Mouse (Mus musculus) C2C12 (cell line): ENCODE measurements around the gene Chl1. TPM values are rescaled to one million over a fixed set of nuclear protein-coding genes. Genes with fewer than 3 reads are reported as not detected.

Source experiments
- H3K27me3 ChIP-seq: one replicate; pipeline ENCODE4 v1.6.1; 2011; ENCODE audit not compliant: control insufficient read depth, insufficient read depth, insufficient read length
- H3K36me3 ChIP-seq: one replicate; pipeline ENCODE4 v1.6.1; 2011; ENCODE audit not compliant: control insufficient read depth, insufficient read depth
- H3K4me3 ChIP-seq: one replicate; pipeline ENCODE4 v1.5.1; 2011; ENCODE audit warnings: mild to moderate bottlenecking, control low read depth; ENCODE audit not compliant: poor library complexity, insufficient read depth, severe bottlenecking
- H3K79me2 ChIP-seq: one replicate; pipeline ENCODE4 v1.6.1; 2011; ENCODE audit not compliant: control insufficient read depth, insufficient read depth
- H3K79me3 ChIP-seq: one replicate; pipeline ENCODE4 v1.6.1; 2011; ENCODE audit warnings: low read depth, control low read depth
- H3ac ChIP-seq: one replicate; pipeline ENCODE3; 2011; ENCODE audit warnings: low read depth; ENCODE audit not compliant: control insufficient read depth, insufficient read length
- CEBPB ChIP-seq: IDR thresholded peaks from one replicate; pipeline ENCODE4 v1.6.1; 2011; ENCODE audit warnings: low read depth, mild to moderate bottlenecking, control low read depth, moderate library complexity
- CTCF ChIP-seq: IDR thresholded peaks from one replicate; pipeline ENCODE4 v1.5.1; 2011; ENCODE audit not compliant: control insufficient read depth, insufficient read depth, insufficient read length
- FOSL1 ChIP-seq: IDR thresholded peaks from one replicate; pipeline ENCODE4 v1.8.0; 2011; ENCODE audit warnings: mild to moderate bottlenecking, low read length; ENCODE audit not compliant: poor library complexity, insufficient read depth, severe bottlenecking
- MAX ChIP-seq: IDR thresholded peaks from one replicate; pipeline ENCODE4 v1.6.1; 2011; ENCODE audit warnings: mild to moderate bottlenecking, control low read depth
- MYOD1 ChIP-seq: IDR thresholded peaks from one replicate; pipeline ENCODE4 v1.6.1; 2011; ENCODE audit warnings: low read depth; ENCODE audit not compliant: control insufficient read depth, insufficient read length
- MYOG ChIP-seq: IDR thresholded peaks from one replicate; pipeline ENCODE4 v1.6.1; 2011; ENCODE audit not compliant: control insufficient read depth, insufficient read length; ENCODE audit errors: extremely low read depth
- USF1 ChIP-seq: IDR thresholded peaks from one replicate; pipeline ENCODE4 v1.6.1; 2011; ENCODE audit warnings: low read depth, mild to moderate bottlenecking, control low read depth, moderate library complexity
- polyA plus RNA-seq: library from polyadenylated mRNA; unstranded; fragments of >200 nt; fragmentation: generic; extraction: Trizol; gene quantifications from one replicate; pipeline ENCODE4 v1.2.1, GENCODE M21; 2012; ENCODE audit warnings: missing spikeins

Chl1 gene
- polyA plus RNA-seq, 1 experiment: not detected

DNA sequence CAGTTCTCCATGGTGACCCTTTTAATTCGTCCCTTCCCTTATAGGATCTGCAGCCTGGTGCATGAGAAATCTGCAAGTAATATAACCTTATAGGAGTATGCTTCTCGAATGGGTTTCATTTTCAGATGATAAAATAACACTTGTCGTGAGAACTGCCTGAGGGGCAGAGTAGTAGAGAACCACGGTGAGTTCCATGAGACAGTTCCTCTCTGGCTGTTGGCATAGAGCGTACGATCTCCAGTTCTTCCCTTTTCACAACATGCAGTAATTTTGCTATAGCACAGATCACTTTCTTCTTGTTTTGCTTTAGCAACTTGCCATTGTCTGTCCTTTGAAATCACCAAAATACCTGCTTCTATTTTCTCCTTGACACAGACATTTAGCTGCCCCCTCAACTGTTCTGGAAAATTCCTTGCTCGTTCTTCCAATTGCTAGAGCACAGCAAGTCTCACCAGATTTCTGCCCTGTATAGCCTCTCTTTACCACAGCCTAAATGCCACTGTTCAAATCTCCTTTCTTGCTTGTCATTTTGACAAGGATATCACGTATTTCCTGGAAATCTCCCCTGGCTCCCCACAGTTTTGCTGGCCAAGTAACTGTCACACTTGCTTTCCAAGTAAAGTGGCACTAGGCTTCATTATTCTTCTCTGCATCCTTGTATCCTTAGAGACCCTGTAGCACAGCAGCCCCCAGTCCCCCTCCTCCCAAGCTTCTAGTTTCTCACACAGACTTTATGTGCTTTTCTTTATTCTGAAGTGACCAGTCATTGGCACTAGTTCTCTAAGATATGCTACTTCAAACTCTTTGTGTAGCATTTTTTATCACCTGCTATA, 16.8 kb downstream of the Chl1 start:
- Histone ChIP-seq H3ac (no peak overlapping the region), H3K79me2 (no peaks in the 10 kb centered on the region), H3K36me3 (no peaks in the 10 kb centered on the region), H3K4me3 (no peak overlapping the region), H3K27me3 (no peaks in the 10 kb centered on the region), H3K79me3 (no peaks in the 10 kb centered on the region)
- TF ChIP-seq CTCF (no peak), FOSL1 (no peak), USF1 (no peak)

DNA sequence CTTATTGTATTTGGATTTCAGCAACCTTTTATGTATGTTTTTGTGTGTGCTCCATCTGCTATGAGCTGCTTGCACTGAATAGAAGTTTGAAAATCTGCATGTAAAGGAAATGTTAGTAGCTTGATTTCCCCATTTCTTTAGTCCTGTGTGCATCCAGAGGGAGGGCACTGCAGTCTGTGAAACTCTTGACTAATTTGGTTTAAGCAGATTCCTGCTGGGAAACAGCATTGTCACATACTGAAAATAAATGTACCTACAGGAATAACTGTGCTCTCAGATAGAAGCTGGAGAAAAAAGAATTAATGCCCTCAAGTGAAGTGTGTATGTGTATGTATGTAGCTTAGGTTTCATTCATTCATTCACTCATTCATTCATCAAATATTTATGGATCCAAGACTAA, 22.7 kb downstream of the Chl1 start:
- H3ac ChIP-seq: no peak overlapping the region
- H3K79me3 ChIP-seq: no peaks in the 10 kb centered on the region
- no peak overlapping the region for H3K4me3 ChIP-seq
- H3K36me3 ChIP-seq: no peaks in the 10 kb centered on the region
- H3K79me2 ChIP-seq: no peaks in the 10 kb centered on the region
- no peak for TF ChIP-seq MYOG
- TF ChIP-seq FOSL1: no peak
- TF ChIP-seq CEBPB: no peak
- TF ChIP-seq MAX: no peak
- no peak for TF ChIP-seq USF1
- TF ChIP-seq CTCF: no peak
- no peak for TF ChIP-seq MYOD1
- H3K27me3 ChIP-seq: no peaks in the 10 kb centered on the region

DNA sequence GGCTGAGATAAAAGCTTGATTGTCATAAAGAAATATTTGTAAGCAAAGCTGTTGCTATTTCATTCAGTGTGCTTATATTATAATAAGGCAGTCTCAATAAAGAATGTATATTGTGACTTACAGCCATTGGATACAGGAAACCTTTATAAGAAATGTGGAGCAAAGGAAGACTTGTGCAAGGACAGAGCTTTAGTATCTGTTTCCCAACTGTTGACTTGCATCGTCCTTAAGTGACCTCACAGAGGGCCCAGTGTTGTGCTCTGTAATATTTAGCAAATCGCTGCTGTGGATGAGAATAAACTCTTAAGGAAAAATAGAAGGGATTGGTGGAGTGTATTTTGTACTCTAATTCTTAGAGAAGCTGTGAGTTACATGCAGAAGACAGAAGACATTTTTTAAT, 23.6 kb downstream of the Chl1 start:
- no peaks in the 10 kb centered on the region for H3K79me3 ChIP-seq
- H3K36me3 ChIP-seq: no peaks in the 10 kb centered on the region
- H3K4me3 ChIP-seq: no peak overlapping the region
- no peak for TF ChIP-seq MYOD1
- TF ChIP-seq USF1: no peak
- no peak for TF ChIP-seq CTCF
- no peak for TF ChIP-seq FOSL1
- no peak for TF ChIP-seq CEBPB
- TF ChIP-seq MAX: no peak
- TF ChIP-seq MYOG: no peak
- H3ac ChIP-seq: no peak overlapping the region
- H3K27me3 ChIP-seq: no peaks in the 10 kb centered on the region
- H3K79me2 ChIP-seq: no peaks in the 10 kb centered on the region

DNA sequence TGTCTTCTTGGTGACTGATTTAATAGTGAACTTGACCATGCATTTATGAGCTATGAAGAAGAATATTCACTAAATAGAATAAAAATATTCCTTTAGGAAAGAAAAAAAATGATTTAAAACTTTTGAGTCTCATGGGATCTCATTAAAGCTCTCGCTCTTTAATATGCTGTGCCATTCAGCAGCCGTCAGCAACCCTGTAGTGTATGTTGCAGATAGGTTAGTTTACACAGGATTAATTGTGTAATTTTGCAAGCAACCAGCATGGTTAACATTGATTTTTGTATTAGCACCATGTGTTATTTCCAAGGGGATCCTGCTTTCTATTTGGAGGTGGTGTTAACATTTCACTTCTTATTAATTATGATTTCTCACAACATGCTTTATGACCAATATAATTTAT, 32.2 kb downstream of the Chl1 start:
- Histone ChIP-seq H3K27me3 (no peaks in the 10 kb centered on the region), H3ac (no peak overlapping the region), H3K79me2 (no peaks in the 10 kb centered on the region), H3K4me3 (no peak overlapping the region), H3K79me3 (no peaks in the 10 kb centered on the region), H3K36me3 (no peaks in the 10 kb centered on the region)
- TF ChIP-seq FOSL1 (no peak), MYOG (no peak), MAX (no peak), CTCF (no peak), USF1 (no peak), MYOD1 (no peak), CEBPB (no peak)

DNA sequence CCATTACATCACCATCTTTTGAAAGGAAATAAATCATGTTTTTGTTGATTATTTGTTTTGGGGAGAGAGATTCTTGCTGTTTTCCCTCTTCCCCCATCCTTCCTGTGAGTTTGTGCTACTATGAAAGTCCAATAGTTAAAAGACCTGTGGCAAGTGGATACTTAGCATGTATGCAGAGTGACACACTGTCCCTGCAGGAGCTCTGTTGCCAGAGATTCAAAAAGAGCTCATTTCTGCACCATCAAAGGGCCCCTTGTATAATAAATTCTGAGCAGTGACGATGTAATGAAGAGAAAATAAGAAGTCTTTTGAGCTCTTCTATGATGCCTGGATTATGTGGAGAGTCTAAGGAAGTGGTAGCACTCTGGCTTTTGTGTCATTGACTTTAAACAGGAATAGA, 33.4 kb downstream of the Chl1 start:
- Histone ChIP-seq H3K4me3 (no peak overlapping the region), H3ac (no peak overlapping the region), H3K79me3 (no peaks in the 10 kb centered on the region), H3K36me3 (no peaks in the 10 kb centered on the region), H3K79me2 (no peaks in the 10 kb centered on the region), H3K27me3 (no peaks in the 10 kb centered on the region)
- no peak for TF ChIP-seq FOSL1
- TF ChIP-seq USF1: no peak
- TF ChIP-seq MYOD1: no peak
- TF ChIP-seq CEBPB: no peak
- TF ChIP-seq CTCF: no peak

DNA sequence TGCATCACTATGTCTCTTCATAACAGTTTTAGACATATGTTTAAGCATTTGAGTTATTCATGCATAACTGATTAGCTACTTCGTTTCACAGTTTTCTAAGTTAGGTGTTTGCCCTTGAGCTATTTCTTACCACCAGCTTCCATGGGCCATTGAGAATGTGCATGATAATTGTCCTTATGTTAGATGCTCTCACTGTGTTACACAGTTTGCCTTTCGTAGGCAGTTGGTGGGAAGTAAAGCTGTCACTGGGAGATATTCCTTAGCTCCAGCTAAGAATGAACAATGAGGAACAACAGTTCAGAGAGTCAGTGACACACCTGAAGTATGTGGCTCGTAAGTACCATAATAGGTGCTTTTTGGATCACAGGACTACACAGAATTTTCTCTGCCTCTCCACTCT, 35.9 kb downstream of the Chl1 start:
- Histone ChIP-seq H3K4me3 (no peak overlapping the region), H3K36me3 (no peaks in the 10 kb centered on the region), H3K79me3 (no peaks in the 10 kb centered on the region), H3K79me2 (no peaks in the 10 kb centered on the region), H3K27me3 (no peaks in the 10 kb centered on the region), H3ac (no peak overlapping the region)
- TF ChIP-seq MYOG: no peak
- TF ChIP-seq MYOD1: no peak
- no peak for TF ChIP-seq CTCF
- TF ChIP-seq FOSL1: no peak
- TF ChIP-seq USF1: no peak
- no peak for TF ChIP-seq MAX
- TF ChIP-seq CEBPB: no peak
